Mouse (Mus musculus): ENCODE results near the gene Panx2. TPM values are rescaled to one million over a fixed set of nuclear protein-coding genes. Genes with fewer than 3 reads are reported as not detected.

Panx2 gene
- total RNA-seq (2021): not detected
- long read RNA-seq, experiment 1: 0 reads
- long read RNA-seq, experiment 2: 0 reads

GRCm38 (mm10) chr15:89059161-89059931 lies at the start of gene Panx2:
Panx2 (plus strand) TSS chr15:89059734.
- DNase-seq: no peak
- intact Hi-C loops (cut with DNase I): no loop called here

GRCm38 (mm10) chr15:89016722-89017121 lies 42.8 kb upstream of the Panx2 start:
- intact Hi-C loops (cut with DNase I): no loop called here
- DNase-seq: no peak

- no peak for DNase-seq
- intact Hi-C loops (cut with DNase I): no loop called here
These were observed 39.4 kb upstream of the Panx2 start for GRCm38 (mm10) chr15:89020085-89020484.

- no peak for DNase-seq
- intact Hi-C loops (cut with DNase I): no loop called here
These were observed 39.0 kb upstream of the Panx2 start for GRCm38 (mm10) chr15:89020492-89020891.

GRCm38 (mm10) chr15:89044381-89044780 lies 15.2 kb upstream of the Panx2 start:
- intact Hi-C loops (cut with DNase I): no loop called here
- DNase-seq: no peak

GRCm38 (mm10) chr15:89046356-89046755 lies 13.2 kb upstream of the Panx2 start:
- no peak for DNase-seq
- intact Hi-C loops (cut with DNase I): no loop called here

- DNase-seq: no peak
- intact Hi-C loops (cut with DNase I): no loop called here
These were observed 4.9 kb upstream of the Panx2 start for GRCm38 (mm10) chr15:89054666-89055065.

- intact Hi-C loops (cut with DNase I): no loop called here
- DNase-seq: no peak
These were observed 798 bp upstream of the Panx2 start for GRCm38 (mm10) chr15:89058736-89059135.

GRCm38 (mm10) chr15:89060032-89060681 lies 623 bp downstream of the Panx2 start:
- intact Hi-C loops (cut with DNase I): no loop called here
- no peak for DNase-seq

- intact Hi-C loops (cut with DNase I): no loop called here
- no peak for DNase-seq
These were observed 1.4 kb downstream of the Panx2 start for GRCm38 (mm10) chr15:89060811-89061460.

GRCm38 (mm10) chr15:89061761-89062517 lies 2.4 kb downstream of the Panx2 start:
- intact Hi-C loops (cut with DNase I): no loop called here
- DNase-seq: no peak

GRCm38 (mm10) chr15:89062518-89062910 lies 3.0 kb downstream of the Panx2 start:
- intact Hi-C loops (cut with DNase I): no loop called here
- no peak for DNase-seq

GRCm38 (mm10) chr15:89063001-89063400 lies 3.5 kb downstream of the Panx2 start:
- intact Hi-C loops (cut with DNase I): no loop called here
- DNase-seq: no peak

GRCm38 (mm10) chr15:89063536-89063935 lies 4.0 kb downstream of the Panx2 start:
- DNase-seq: no peak
- intact Hi-C loops (cut with DNase I): no loop called here

- DNase-seq: no peak
- intact Hi-C loops (cut with DNase I): no loop called here
These were observed 5.4 kb downstream of the Panx2 start for GRCm38 (mm10) chr15:89064891-89065290.

GRCm38 (mm10) chr15:89067609-89068008 lies 8.1 kb downstream of the Panx2 start:
- DNase-seq: no peak
- intact Hi-C loops (cut with DNase I): no loop called here

- no peak for DNase-seq
- intact Hi-C loops (cut with DNase I): no loop called here
These were observed 8.7 kb downstream of the Panx2 start for GRCm38 (mm10) chr15:89068226-89068625.

GRCm38 (mm10) chr15:89069336-89069840 lies 9.9 kb downstream of the Panx2 start:
- no peak for DNase-seq
- intact Hi-C loops (cut with DNase I): no loop called here

- DNase-seq: no peak
- intact Hi-C loops (cut with DNase I): no loop called here
These were observed 11.1 kb downstream of the Panx2 start for GRCm38 (mm10) chr15:89070606-89071005.

- intact Hi-C loops (cut with DNase I): no loop called here
- DNase-seq: no peak
These were observed 14.6 kb downstream of the Panx2 start for GRCm38 (mm10) chr15:89073993-89074603.
